Mouse (Mus musculus) kidney, adult 8-10 months (tissue): ENCODE measurements at regions not wholly inside any gene's neighbourhood (a gene's known extent, or its start where the extent isn't known, plus 50 kb on each side); places are given as distances from the start of the nearest gene placed in this dataset.

Experiments used
- DNase-seq, 2 experiments: peaks; one replicate each; pipeline ENCODE4 v3.0.0; 2022

DNA sequence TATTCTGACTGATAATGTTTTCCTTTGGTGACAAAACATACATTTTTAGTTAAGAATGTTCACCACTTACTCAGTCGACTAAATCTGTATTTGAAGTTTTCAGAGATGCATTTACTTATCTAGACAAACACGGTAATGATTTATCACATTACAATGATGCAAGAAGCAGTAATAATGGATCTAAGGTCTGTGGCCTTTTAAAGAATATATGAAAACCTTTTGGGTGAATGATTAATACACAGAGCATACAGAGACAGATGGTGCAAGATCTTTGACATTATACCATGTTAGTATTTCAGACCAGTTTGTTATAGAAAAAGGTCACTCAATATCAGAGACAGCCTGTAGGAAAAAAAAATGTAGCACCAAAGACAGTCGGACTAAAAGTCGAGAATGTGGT is 1004.2 kb upstream of the Ncam2 start:
- DNase-seq: no peak

DNA sequence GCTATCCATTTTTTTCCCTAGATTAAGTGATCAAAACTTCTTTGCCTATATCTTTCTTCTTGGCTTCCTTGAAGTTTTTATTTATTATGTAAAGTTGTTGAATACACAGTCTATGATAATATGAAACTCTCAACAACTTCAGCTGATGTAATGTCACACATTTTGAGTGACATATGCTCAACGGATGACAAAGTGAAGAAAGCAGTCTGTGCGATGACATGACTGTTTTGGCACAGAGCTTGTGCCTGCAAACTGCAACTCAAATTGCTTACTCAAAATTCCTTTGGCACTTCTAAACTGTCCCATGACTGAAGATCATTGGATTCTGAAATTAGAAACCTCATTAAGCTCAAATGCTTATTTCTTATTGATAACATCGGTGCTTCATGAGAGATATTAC is 997.7 kb upstream of the Ncam2 start:
- no peak for DNase-seq

DNA sequence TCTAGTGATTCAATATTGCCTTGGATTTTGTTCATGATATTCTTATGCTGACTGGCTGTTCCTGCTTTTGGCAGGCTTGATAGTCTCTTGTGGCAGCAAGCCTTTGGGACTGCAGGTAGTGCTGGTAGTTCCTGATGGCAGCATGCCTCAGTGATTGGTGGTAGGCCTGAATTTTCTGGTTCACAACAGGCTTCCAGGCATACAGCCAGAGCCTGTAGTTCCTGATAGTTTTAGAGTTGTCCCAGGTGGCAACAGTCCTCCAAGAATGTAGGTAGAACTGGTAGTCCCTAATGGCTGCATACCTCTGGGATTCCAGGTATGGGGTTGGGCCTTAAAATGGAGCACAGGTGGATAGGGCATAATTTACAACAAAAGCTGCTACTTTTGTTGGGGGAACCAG is 987.7 kb upstream of the Ncam2 start:
- DNase-seq: no peak

DNA sequence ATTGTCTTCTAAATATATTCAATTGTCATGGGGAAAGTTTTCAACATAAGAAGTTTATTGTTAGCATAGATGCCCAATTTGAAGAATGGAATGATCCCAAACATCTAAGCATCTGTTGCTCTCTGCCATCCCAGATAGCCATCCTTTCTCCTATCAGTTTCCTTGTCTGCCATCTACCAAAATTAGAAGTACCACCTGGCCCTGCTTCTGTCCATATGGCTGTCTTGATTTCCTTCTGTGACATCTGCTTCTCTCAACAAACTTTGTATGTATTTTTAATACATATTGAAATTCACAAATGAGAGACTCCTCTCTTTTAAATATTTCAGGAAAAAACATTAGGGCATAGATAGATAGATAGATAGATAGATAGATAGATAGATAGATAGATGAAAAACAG is 945.1 kb upstream of the Ncam2 start:
- no peak for DNase-seq

DNA sequence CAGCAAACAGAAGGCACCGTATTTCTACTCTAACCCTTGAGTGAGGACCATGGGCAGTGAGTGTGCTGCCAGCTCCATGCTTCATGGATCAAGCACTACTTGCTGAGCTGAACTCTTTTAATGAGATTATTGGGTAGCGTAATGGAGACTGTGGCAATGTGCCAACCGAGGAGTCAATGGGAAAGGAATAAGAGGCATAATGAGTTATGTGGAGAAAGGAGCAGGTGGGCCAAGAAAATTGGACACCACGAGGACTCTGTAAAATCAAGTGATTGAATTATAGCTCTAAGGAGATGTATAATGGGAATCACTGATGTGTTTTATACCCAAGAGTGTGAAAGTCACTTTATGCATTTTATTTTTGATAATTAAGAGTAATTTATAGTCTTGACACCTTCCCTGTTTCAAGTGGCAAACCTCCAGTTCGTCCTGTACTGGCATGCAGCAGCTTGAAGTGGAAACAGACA is 934.3 kb upstream of the Ncam2 start:
- DNase-seq: peak in 1 of 2 experiments; percentile 4

DNA sequence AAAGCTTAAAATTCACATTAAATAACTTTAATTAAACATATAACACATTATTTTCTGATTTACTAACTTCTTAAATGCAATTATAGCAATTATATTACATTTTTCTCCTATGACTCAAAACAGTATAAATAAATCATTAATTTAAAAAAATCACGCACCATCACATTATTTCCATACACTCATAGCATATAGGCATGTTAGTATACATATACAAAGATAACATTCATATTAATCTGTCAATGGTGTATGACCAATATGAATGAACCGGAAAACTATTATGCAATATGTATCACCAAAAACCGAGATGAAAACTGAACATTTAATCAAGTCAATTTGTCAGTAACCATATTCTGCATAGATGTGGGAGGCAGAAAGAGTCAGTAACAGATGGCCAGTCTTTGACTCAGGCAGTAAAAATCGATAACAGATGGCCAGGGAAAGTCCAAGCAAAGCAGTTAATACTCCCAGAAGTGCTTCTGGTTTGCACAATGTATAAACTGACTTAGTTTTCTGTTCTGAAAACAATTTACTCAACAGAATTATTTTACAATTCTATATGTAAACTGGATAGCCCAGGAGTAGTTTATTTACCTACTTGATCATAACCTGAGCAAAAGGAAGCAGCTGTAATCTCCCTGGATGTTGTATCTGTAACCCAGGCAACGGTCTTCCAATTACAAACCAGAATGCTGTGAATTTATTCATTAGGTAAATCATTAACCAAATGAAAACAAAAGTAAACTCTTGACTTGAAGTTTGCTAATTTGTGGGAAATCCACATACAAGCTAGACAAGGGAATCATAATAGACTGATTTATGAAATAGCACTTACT is 928.0 kb upstream of the Ncam2 start:
- DNase-seq: no peak
